Mouse (Mus musculus): ENCODE data around the gene Rhebl1. TPM values are rescaled to one million over a fixed set of nuclear protein-coding genes. Genes with fewer than 3 reads are reported as not detected.

The Rhebl1 gene
- polyA plus RNA-seq, 1 experiment from 2014 or later, result 33.0 TPM

- ATAC-seq, result no peak
- Histone ChIP-seq H3K36me3 (ENCODE audit: poor library complexity, severe bottlenecking) (peaks cover 34% of the 10 kb centered on the region), H3K9ac (no peak overlapping the region), H3K4me3 (no peak overlapping the region), H3K27me3 (peaks cover 44% of the 10 kb centered on the region), H3K4me1 (peaks cover 12% of the 10 kb centered on the region), H3K4me2 (no peak overlapping the region), H3K27ac (no peak overlapping the region), H3K9me3 (replicated peaks) (no peaks in the 10 kb centered on the region)
- WGBS, result 68% methylated on average over 1 of the region's 1 CpGs
Observed at GRCm38 (mm10) chr15:98901530-98901929, 7.2 kb upstream of the Rhebl1 start.

- Histone ChIP-seq H3K9ac (0 out of 2 replicates have a peak within 1 kb of the TSS, but pooled peaks have one; percentile 37), H3K4me2 (peak within 1 kb of the TSS; percentile 50), H3K36me3 (ENCODE audit: poor library complexity, severe bottlenecking) (peaks cover 2% of the 10 kb centered on the region), H3K27ac (no peak within 1 kb of the TSS), H3K9me3 (replicated peaks) (no peaks in the 10 kb centered on the region), H3K4me1 (peaks cover 39% of the 10 kb centered on the region), H3K27me3 (peaks cover 78% of the 10 kb centered on the region), H3K4me3 (peak within 1 kb of the TSS; percentile 26)
- under 1% methylated on average over 41 of the region's 41 CpGs for WGBS
- 0 out of 2 replicates have a peak, but pooled peaks have one; percentile 38 for ATAC-seq
Observed at GRCm38 (mm10) chr15:98897928-98898800, 3.8 kb upstream of the Rhebl1 start, which contains the start of gene Dhh. Dhh (minus strand) TSS chr15:98898540.

- H3K9ac ChIP-seq, result 0 out of 2 replicates have a peak overlapping the region, but pooled peaks have one; percentile 37
- H3K27me3 ChIP-seq, result peaks cover 84% of the 10 kb centered on the region
- peak overlapping the region; percentile 26 for H3K4me3 ChIP-seq
- peaks cover 39% of the 10 kb centered on the region for H3K4me1 ChIP-seq
- no peak for ATAC-seq
- no peaks in the 10 kb centered on the region for H3K9me3 ChIP-seq (replicated peaks)
- 2% methylated on average over 10 of the region's 10 CpGs for WGBS
- H3K4me2 ChIP-seq, result peak overlapping the region; percentile 50
- no peak overlapping the region for H3K27ac ChIP-seq
- no peaks in the 10 kb centered on the region for H3K36me3 ChIP-seq (ENCODE audit: poor library complexity, severe bottlenecking)
Observed at GRCm38 (mm10) chr15:98897495-98897894, 3.2 kb upstream of the Rhebl1 start.

GRCm38 (mm10) chr15:98895635-98896589, 1.6 kb upstream of the Rhebl1 start:
- 3% methylated on average over 39 of the region's 41 CpGs for WGBS
- H3K27me3 ChIP-seq, result peaks cover 96% of the 10 kb centered on the region
- peaks cover 39% of the 10 kb centered on the region for H3K4me1 ChIP-seq
- ATAC-seq, result no peak
- no peak overlapping the region for H3K27ac ChIP-seq
- peak overlapping the region; percentile 90 for H3K4me2 ChIP-seq
- H3K9ac ChIP-seq, result peak overlapping the region; percentile 51
- H3K9me3 ChIP-seq (replicated peaks), result no peaks in the 10 kb centered on the region
- peak overlapping the region; percentile 48 for H3K4me3 ChIP-seq
- no peaks in the 10 kb centered on the region for H3K36me3 ChIP-seq (ENCODE audit: poor library complexity, severe bottlenecking)

- Histone ChIP-seq H3K36me3 (ENCODE audit: poor library complexity, severe bottlenecking) (no peaks in the 10 kb centered on the region), H3K9me3 (replicated peaks) (no peaks in the 10 kb centered on the region), H3K4me1 (peaks cover 39% of the 10 kb centered on the region), H3K27ac (no peak overlapping the region), H3K9ac (peak overlapping the region; percentile 57), H3K27me3 (peaks cover 90% of the 10 kb centered on the region), H3K4me2 (peak overlapping the region; percentile 90), H3K4me3 (peak overlapping the region; percentile 48)
- ATAC-seq, result no peak
- WGBS, result 3% methylated on average over 38 of the region's 38 CpGs
Observed at GRCm38 (mm10) chr15:98894746-98895634, 650 bp upstream of the Rhebl1 start.

- H3K4me2 ChIP-seq, result no peak overlapping the region
- H3K36me3 ChIP-seq (ENCODE audit: poor library complexity, severe bottlenecking), result no peaks in the 10 kb centered on the region
- peaks cover 34% of the 10 kb centered on the region for H3K4me1 ChIP-seq
- H3K27ac ChIP-seq, result no peak overlapping the region
- no peak overlapping the region for H3K4me3 ChIP-seq
- WGBS, result 40% methylated on average over 4 of the region's 4 CpGs
- H3K9ac ChIP-seq, result no peak overlapping the region
- peaks cover 70% of the 10 kb centered on the region for H3K27me3 ChIP-seq
- no peak for ATAC-seq
- no peaks in the 10 kb centered on the region for H3K9me3 ChIP-seq (replicated peaks)
Observed at GRCm38 (mm10) chr15:98893036-98893435, 1.3 kb downstream of the Rhebl1 start.

- WGBS, result 50% methylated on average over 6 of the region's 6 CpGs
- no peaks in the 10 kb centered on the region for H3K9me3 ChIP-seq (replicated peaks)
- no peak overlapping the region for H3K27ac ChIP-seq
- H3K27me3 ChIP-seq, result peaks cover 60% of the 10 kb centered on the region
- H3K4me3 ChIP-seq, result no peak overlapping the region
- H3K4me2 ChIP-seq, result no peak overlapping the region
- no peaks in the 10 kb centered on the region for H3K36me3 ChIP-seq (ENCODE audit: poor library complexity, severe bottlenecking)
- peak; percentile 59; the same call in 1 of the 2 replicates for ATAC-seq
- H3K9ac ChIP-seq, result no peak overlapping the region
- H3K4me1 ChIP-seq, result peaks cover 27% of the 10 kb centered on the region
Observed at GRCm38 (mm10) chr15:98891907-98892606, 2.3 kb downstream of the Rhebl1 start.

- peaks cover 27% of the 10 kb centered on the region for H3K4me1 ChIP-seq
- H3K9ac ChIP-seq, result no peak overlapping the region
- ATAC-seq, result no peak
- no peaks in the 10 kb centered on the region for H3K36me3 ChIP-seq (ENCODE audit: poor library complexity, severe bottlenecking)
- 9% methylated on average over 19 of the region's 19 CpGs for WGBS
- no peaks in the 10 kb centered on the region for H3K9me3 ChIP-seq (replicated peaks)
- H3K27ac ChIP-seq, result no peak overlapping the region
- peak overlapping the region; percentile 33 for H3K4me2 ChIP-seq
- H3K4me3 ChIP-seq, result no peak overlapping the region
- H3K27me3 ChIP-seq, result peaks cover 52% of the 10 kb centered on the region
Observed at GRCm38 (mm10) chr15:98891198-98891742, 3.1 kb downstream of the Rhebl1 start.

GRCm38 (mm10) chr15:98887526-98887925, 6.8 kb downstream of the Rhebl1 start:
- WGBS, result 82% methylated on average over 7 of the region's 7 CpGs
- ATAC-seq, result no peak

GRCm38 (mm10) chr15:98886667-98887387, 7.5 kb downstream of the Rhebl1 start:
- H3K4me3 ChIP-seq, result no peak overlapping the region
- H3K4me2 ChIP-seq, result no peak overlapping the region
- H3K36me3 ChIP-seq (ENCODE audit: poor library complexity, severe bottlenecking), result no peaks in the 10 kb centered on the region
- no peaks in the 10 kb centered on the region for H3K4me1 ChIP-seq
- WGBS, result 74% methylated on average over 8 of the region's 8 CpGs
- peaks cover 10% of the 10 kb centered on the region for H3K27me3 ChIP-seq
- H3K27ac ChIP-seq, result no peak overlapping the region
- H3K9me3 ChIP-seq (replicated peaks), result no peaks in the 10 kb centered on the region
- ATAC-seq, result no peak
- no peak overlapping the region for H3K9ac ChIP-seq

More at GRCm38 (mm10) chr15:98887526-98887925, 6.8 kb downstream of the Rhebl1 start:
- Histone ChIP-seq H3K27me3 (peaks cover 15% of the 10 kb centered on the region), H3K9ac (no peak overlapping the region), H3K27ac (no peak overlapping the region), H3K36me3 (ENCODE audit: poor library complexity, severe bottlenecking) (no peaks in the 10 kb centered on the region), H3K4me1 (no peaks in the 10 kb centered on the region), H3K4me3 (no peak overlapping the region), H3K4me2 (no peak overlapping the region), H3K9me3 (replicated peaks) (no peaks in the 10 kb centered on the region)
